Mouse (Mus musculus): ENCODE data around the gene Plek2. TPM values are rescaled to one million over a fixed set of nuclear protein-coding genes. Genes with fewer than 3 reads are reported as not detected.

Gene Plek2
- polyA plus RNA-seq, 1 experiment from 2014 or later, result 2.3 TPM

- Histone ChIP-seq H3K27me3 (ENCODE audit: control insufficient read depth, insufficient read depth, low read length) (no peaks in the 10 kb centered on the region), H3K9ac (ENCODE audit: low read length) (peak within 1 kb of the TSS; percentile 94), H3K27ac (ENCODE audit: low read length) (peak within 1 kb of the TSS; percentile 71), H3K4me2 (ENCODE audit: low read depth, low read length) (peak within 1 kb of the TSS; percentile 85), H3K4me1 (ENCODE audit: control insufficient read depth, insufficient read depth, low read length) (peaks cover 20% of the 10 kb centered on the region), H3K4me3 (ENCODE audit: low read length) (peak within 1 kb of the TSS; percentile 91), H3K9me3 (replicated peaks; ENCODE audit: control insufficient read depth, low read length) (no peaks in the 10 kb centered on the region), H3K36me3 (ENCODE audit: control insufficient read depth, insufficient read depth) (peaks cover 4% of the 10 kb centered on the region)
- peak; percentile 100 for ATAC-seq (replicated peaks; ENCODE audit: extremely low read depth, insufficient read depth, low FRiP score)
- under 1% methylated on average over 55 of the region's 55 CpGs for WGBS
Measured at GRCm38 (mm10) chr12:78861496-78862253, 45.1 kb downstream of the Plek2 start, which contains the start of the genes Atp6v1d and Eif2s1. Atp6v1d (minus strand) TSS chr12:78861638. Eif2s1 (plus strand) TSS chr12:78861819.

GRCm38 (mm10) chr12:78860921-78861495, 45.8 kb downstream of the Plek2 start:
- Histone ChIP-seq H3K9me3 (replicated peaks; ENCODE audit: control insufficient read depth, low read length) (no peaks in the 10 kb centered on the region), H3K27ac (ENCODE audit: low read length) (peak overlapping the region; percentile 59), H3K4me1 (ENCODE audit: control insufficient read depth, insufficient read depth, low read length) (peaks cover 20% of the 10 kb centered on the region), H3K4me2 (ENCODE audit: low read depth, low read length) (peak overlapping the region; percentile 85), H3K36me3 (ENCODE audit: control insufficient read depth, insufficient read depth) (peaks cover 10% of the 10 kb centered on the region), H3K27me3 (ENCODE audit: control insufficient read depth, insufficient read depth, low read length) (no peaks in the 10 kb centered on the region), H3K4me3 (ENCODE audit: low read length) (peak overlapping the region; percentile 91), H3K9ac (ENCODE audit: low read length) (peak overlapping the region; percentile 76)
- WGBS, result under 1% methylated on average over 30 of the region's 30 CpGs
- ATAC-seq (replicated peaks; ENCODE audit: extremely low read depth, insufficient read depth, low FRiP score), result no peak

- Histone ChIP-seq H3K27ac (ENCODE audit: low read length) (no peak overlapping the region), H3K27me3 (ENCODE audit: control insufficient read depth, insufficient read depth, low read length) (no peaks in the 10 kb centered on the region), H3K9ac (ENCODE audit: low read length) (no peak overlapping the region), H3K4me3 (ENCODE audit: low read length) (no peak overlapping the region), H3K4me2 (ENCODE audit: low read depth, low read length) (no peak overlapping the region), H3K9me3 (replicated peaks; ENCODE audit: control insufficient read depth, low read length) (no peaks in the 10 kb centered on the region), H3K36me3 (ENCODE audit: control insufficient read depth, insufficient read depth) (peaks cover 32% of the 10 kb centered on the region; the same call in 1 of the 2 replicates), H3K4me1 (ENCODE audit: control insufficient read depth, insufficient read depth, low read length) (no peaks in the 10 kb centered on the region)
- ATAC-seq (replicated peaks; ENCODE audit: extremely low read depth, insufficient read depth, low FRiP score), result no peak
- 86% methylated on average over 4 of the region's 4 CpGs for WGBS
Measured at GRCm38 (mm10) chr12:78848246-78848645, 58.5 kb downstream of the Plek2 start.

GRCm38 (mm10) chr12:78842429-78842828, 64.3 kb downstream of the Plek2 start:
- Histone ChIP-seq H3K4me1 (ENCODE audit: control insufficient read depth, insufficient read depth, low read length) (no peaks in the 10 kb centered on the region), H3K27me3 (ENCODE audit: control insufficient read depth, insufficient read depth, low read length) (no peaks in the 10 kb centered on the region), H3K36me3 (ENCODE audit: control insufficient read depth, insufficient read depth) (peaks cover 42% of the 10 kb centered on the region), H3K27ac (ENCODE audit: low read length) (no peak overlapping the region), H3K4me2 (ENCODE audit: low read depth, low read length) (no peak overlapping the region), H3K9me3 (replicated peaks; ENCODE audit: control insufficient read depth, low read length) (no peaks in the 10 kb centered on the region), H3K4me3 (ENCODE audit: low read length) (no peak overlapping the region), H3K9ac (ENCODE audit: low read length) (no peak overlapping the region)
- 90% methylated on average over 1 of the region's 1 CpGs for WGBS
- ATAC-seq (replicated peaks; ENCODE audit: extremely low read depth, insufficient read depth, low FRiP score), result no peak

GRCm38 (mm10) chr12:78839906-78840305, 66.9 kb downstream of the Plek2 start:
- ATAC-seq (replicated peaks; ENCODE audit: extremely low read depth, insufficient read depth, low FRiP score), result no peak
- H3K27me3 ChIP-seq (ENCODE audit: control insufficient read depth, insufficient read depth, low read length), result no peaks in the 10 kb centered on the region
- H3K4me3 ChIP-seq (ENCODE audit: low read length), result no peak overlapping the region
- peaks cover 38% of the 10 kb centered on the region for H3K36me3 ChIP-seq (ENCODE audit: control insufficient read depth, insufficient read depth)
- no peak overlapping the region for H3K27ac ChIP-seq (ENCODE audit: low read length)
- H3K9ac ChIP-seq (ENCODE audit: low read length), result no peak overlapping the region
- no peak overlapping the region for H3K4me2 ChIP-seq (ENCODE audit: low read depth, low read length)
- H3K4me1 ChIP-seq (ENCODE audit: control insufficient read depth, insufficient read depth, low read length), result no peaks in the 10 kb centered on the region
- H3K9me3 ChIP-seq (replicated peaks; ENCODE audit: control insufficient read depth, low read length), result no peaks in the 10 kb centered on the region
- 71% methylated on average over 4 of the region's 4 CpGs for WGBS

Other genes starting within 250 kb of the Plek2 start
- gene Fam71d, start 215.4 kb downstream of the Plek2 start, polyA plus RNA-seq (2015; fragmentation: Nextera tagmentation; extraction: Ambion mirVana), result not detected in 2 replicates
- gene Mpp5, start 158.1 kb downstream of the Plek2 start, polyA plus RNA-seq (2015; fragmentation: Nextera tagmentation; extraction: Ambion mirVana), result 14.5 and 15.2 TPM in 2 replicates
- 68.0 and 84.8 TPM in 2 replicates for gene Atp6v1d, start 45.3 kb downstream of the Plek2 start, polyA plus RNA-seq (2015; fragmentation: Nextera tagmentation; extraction: Ambion mirVana)
- 153 and 161 TPM in 2 replicates for gene Eif2s1, start 45.1 kb downstream of the Plek2 start, polyA plus RNA-seq (2015; fragmentation: Nextera tagmentation; extraction: Ambion mirVana)
- 3.9 and 4.7 TPM in 2 replicates for gene Tmem229b, start 100.7 kb upstream of the Plek2 start, polyA plus RNA-seq (2015; fragmentation: Nextera tagmentation; extraction: Ambion mirVana)
- 1.8 and 2.8 TPM in 2 replicates for gene Plekhh1, start 122.2 kb upstream of the Plek2 start, polyA plus RNA-seq (2015; fragmentation: Nextera tagmentation; extraction: Ambion mirVana)
- gene Pigh, start 182.7 kb upstream of the Plek2 start, polyA plus RNA-seq (2015; fragmentation: Nextera tagmentation; extraction: Ambion mirVana), result 12.2 and 15.3 TPM in 2 replicates
- gene Arg2, start 223.8 kb upstream of the Plek2 start, polyA plus RNA-seq (2015; fragmentation: Nextera tagmentation; extraction: Ambion mirVana), result 0.67 and 0.99 TPM in 2 replicates

Measured in heart, embryonic 16.5 days (tissue).